Mouse (Mus musculus): ENCODE measurements around the gene Tle1.

- TF ChIP-seq CTCF (IDR thresholded peaks at IDR 0.05; ENCODE audit: low read depth, low read length) (no peak), POLR2AphosphoS5 (IDR thresholded peaks at IDR 0.05; ENCODE audit: insufficient replicate concordance, low read depth, low read length) (no peak), TAL1 (conservative IDR thresholded peaks at IDR 0.05; ENCODE audit: low read depth, low read length) (no peak)
Measured at GRCm38 (mm10) chr4:72105702-72106101, 95.0 kb downstream of the Tle1 start.
